Mouse (Mus musculus) heart, embryonic 14.5 days (tissue): ENCODE results near the gene Hlcs. TPM values are rescaled to one million over a fixed set of nuclear protein-coding genes. Genes with fewer than 3 reads are reported as not detected.

ENCODE experiments used
- ATAC-seq: fragments of 200-750 bp; cut with Nextera tagmentation; 2 replicates; pipeline ENCODE4 v1.8.0; 2017; ENCODE audit warnings: low read depth, moderate TSS enrichment; ENCODE audit not compliant: insufficient number of reproducible peaks, insufficient read depth, low FRiP score
- H3K27ac ChIP-seq, 2 experiments: fragments of 200-500 bp in 1 of 2; fragments of 300-500 bp in 1 of 2; sonication (generic) in 1 of 2; replicated peaks in 1 of 2; 2 replicates each; pipeline ENCODE4 v1.5.1; 2012 to 2014; ENCODE audit warnings: low read depth in 2 of 2, low read length in 2 of 2, control low read depth in 1 of 2, mild to moderate bottlenecking in 1 of 2, mixed read lengths in 1 of 2; ENCODE audit not compliant: control insufficient read depth in 1 of 2, insufficient read depth in 1 of 2
- H3K27me3 ChIP-seq: fragments of 300-500 bp; sonication (generic); 2 replicates; pipeline ENCODE4 v1.6.1; 2014; ENCODE audit warnings: mild to moderate bottlenecking, low read length, control low read depth; ENCODE audit not compliant: control insufficient read depth, insufficient read depth
- H3K36me3 ChIP-seq: fragments of 300-500 bp; sonication (generic); 2 replicates; pipeline ENCODE4 v1.6.1; 2014; ENCODE audit warnings: mild to moderate bottlenecking, control low read depth, low read length, mixed read lengths; ENCODE audit not compliant: control insufficient read depth, insufficient read depth
- H3K4me1 ChIP-seq, 2 experiments: fragments of 200-500 bp in 1 of 2; fragments of 300-500 bp in 1 of 2; sonication (generic) in 1 of 2; 2 replicates each; pipeline ENCODE4 v1.6.1; 2012 to 2014; ENCODE audit warnings: low read length in 2 of 2, control low read depth in 1 of 2, mixed read lengths in 1 of 2; ENCODE audit not compliant: control insufficient read depth in 2 of 2, insufficient read depth in 2 of 2
- H3K4me2 ChIP-seq: fragments of 300-500 bp; sonication (generic); 2 replicates; pipeline ENCODE4 v1.6.1; 2014; ENCODE audit warnings: mild to moderate bottlenecking, low read length
- H3K4me3 ChIP-seq, 2 experiments: fragments of 200-500 bp in 1 of 2; fragments of 300-500 bp in 1 of 2; sonication (generic) in 1 of 2; 2 replicates each; pipeline ENCODE4 v1.5.1; 2012 to 2014; ENCODE audit warnings: low read length in 2 of 2, mild to moderate bottlenecking in 2 of 2, control low read depth in 1 of 2, low read depth in 1 of 2, moderate library complexity in 1 of 2; ENCODE audit not compliant: control insufficient read depth in 1 of 2, insufficient read depth in 1 of 2
- H3K9ac ChIP-seq: fragments of 300-500 bp; sonication (generic); 2 replicates; pipeline ENCODE4 v1.6.1; 2014; ENCODE audit warnings: mild to moderate bottlenecking, low read length
- H3K9me3 ChIP-seq: fragments of 300-500 bp; sonication (generic); 2 replicates; pipeline ENCODE4 v1.6.1; 2016; ENCODE audit warnings: low read length, control low read depth; ENCODE audit not compliant: control insufficient read depth
- WGBS: fragments of 180-500 bp; shearing (Covaris S2); extraction: QIAGEN DNeasy Blood & Tissue Kit; methylation state at CpG from one replicate; pipeline ENCODE4 v1.1.7; 2014; 5-methylcytosine and 5-hydroxymethylcytosine counted together
- polyA plus RNA-seq: library from polyadenylated mRNA; unstranded; fragments of >200 nt; fragmentation: Nextera tagmentation; extraction: Ambion mirVana; gene quantifications from 2 replicates; pipeline ENCODE4 v1.2.1, GENCODE M21; 2014

Gene Hlcs
- polyA plus RNA-seq, 1 experiment from 2014 or later = 8.1 TPM

GRCm38 (mm10) chr16:94309025-94309424, 4.3 kb downstream of the Hlcs start:
- Histone ChIP-seq H3K27me3 (no peaks in the 10 kb centered on the region), H3K4me3 (no peak overlapping the region), H3K4me1 (peaks cover 5 to 14% of the 10 kb centered on the region in 2 experiments; a peak in 3 of 4 replicates), H3K27ac (no peak overlapping the region), H3K4me2 (no peak overlapping the region), H3K9ac (no peak overlapping the region), H3K9me3 (0 out of 2 replicates have a peak, but pooled peaks cover 7% of the 10 kb centered on the region), H3K36me3 (no peaks in the 10 kb centered on the region)
- 80% methylated on average over 4 of the region's 4 CpGs for WGBS
- ATAC-seq = no peak

- Histone ChIP-seq H3K9me3 (0 out of 2 replicates have a peak, but pooled peaks cover 7% of the 10 kb centered on the region), H3K36me3 (no peaks in the 10 kb centered on the region), H3K4me1 (peaks cover 5 to 20% of the 10 kb centered on the region in 2 experiments; a peak in 3 of 4 replicates), H3K9ac (no peak overlapping the region), H3K4me3 (no peak overlapping the region), H3K27me3 (no peaks in the 10 kb centered on the region), H3K4me2 (no peak overlapping the region), H3K27ac (no peak overlapping the region)
- ATAC-seq = no peak
- WGBS = 59% methylated on average over 6 of the region's 6 CpGs
These were observed 5.4 kb downstream of the Hlcs start for GRCm38 (mm10) chr16:94307942-94308341.

- H3K27me3 ChIP-seq = no peaks in the 10 kb centered on the region
- WGBS = 70% methylated on average over 6 of the region's 6 CpGs
These were observed 5.8 kb downstream of the Hlcs start for GRCm38 (mm10) chr16:94307526-94307925.

GRCm38 (mm10) chr16:94303203-94303535, 10.2 kb downstream of the Hlcs start:
- Histone ChIP-seq H3K27ac (peak overlapping the region; percentile 95 to 97), H3K9ac (peak overlapping the region; percentile 72), H3K4me1 (peaks cover 11 to 25% of the 10 kb centered on the region in 2 experiments), H3K9me3 (0 out of 2 replicates have a peak, but pooled peaks cover 7% of the 10 kb centered on the region), H3K4me2 (peak overlapping the region; percentile 76), H3K36me3 (no peaks in the 10 kb centered on the region), H3K27me3 (no peaks in the 10 kb centered on the region), H3K4me3 (peak overlapping the region; percentile 37 to 41)
- 13% methylated on average over 6 of the region's 6 CpGs for WGBS
- no peak for ATAC-seq

More at GRCm38 (mm10) chr16:94307526-94307925, 5.8 kb downstream of the Hlcs start:
- H3K27ac ChIP-seq = no peak overlapping the region
- no peak overlapping the region for H3K9ac ChIP-seq
- no peak for ATAC-seq
- no peak overlapping the region for H3K4me2 ChIP-seq
- H3K4me1 ChIP-seq = peaks cover 5 to 23% of the 10 kb centered on the region in 2 experiments; a peak in 3 of 4 replicates
- H3K36me3 ChIP-seq = no peaks in the 10 kb centered on the region
- 0 out of 2 replicates have a peak, but pooled peaks cover 7% of the 10 kb centered on the region for H3K9me3 ChIP-seq
- H3K4me3 ChIP-seq = no peak overlapping the region

GRCm38 (mm10) chr16:94302274-94303202, 10.8 kb downstream of the Hlcs start:
- peak overlapping the region; percentile 95 to 97 for H3K27ac ChIP-seq
- H3K36me3 ChIP-seq = no peaks in the 10 kb centered on the region
- peak overlapping the region; percentile 76 for H3K4me2 ChIP-seq
- H3K4me3 ChIP-seq = peak overlapping the region; percentile 37 to 41
- no peaks in the 10 kb centered on the region for H3K27me3 ChIP-seq
- H3K9ac ChIP-seq = peak overlapping the region; percentile 72
- 0 out of 2 replicates have a peak, but pooled peaks cover 11% of the 10 kb centered on the region for H3K9me3 ChIP-seq
- 8% methylated on average over 30 of the region's 30 CpGs for WGBS
- peaks cover 11 to 25% of the 10 kb centered on the region in 2 experiments for H3K4me1 ChIP-seq
- ATAC-seq = peak; percentile 77

GRCm38 (mm10) chr16:94301696-94302095, 11.7 kb downstream of the Hlcs start:
- Histone ChIP-seq H3K27me3 (no peaks in the 10 kb centered on the region), H3K36me3 (no peaks in the 10 kb centered on the region), H3K4me3 (no peak overlapping the region), H3K9ac (peak overlapping the region; percentile 72), H3K4me1 (peaks cover 11 to 25% of the 10 kb centered on the region in 2 experiments), H3K27ac (peak overlapping the region; percentile 95 to 97), H3K4me2 (peak overlapping the region; percentile 76), H3K9me3 (0 out of 2 replicates have a peak, but pooled peaks cover 11% of the 10 kb centered on the region)
- ATAC-seq = no peak
- WGBS = 72% methylated on average over 5 of the region's 5 CpGs

GRCm38 (mm10) chr16:94301194-94301593, 12.2 kb downstream of the Hlcs start:
- H3K4me3 ChIP-seq = no peak overlapping the region
- no peaks in the 10 kb centered on the region for H3K36me3 ChIP-seq
- H3K27me3 ChIP-seq = no peaks in the 10 kb centered on the region
- 86% methylated on average over 4 of the region's 4 CpGs for WGBS
- H3K9me3 ChIP-seq = 0 out of 2 replicates have a peak, but pooled peaks cover 9% of the 10 kb centered on the region
- peaks cover 11 to 25% of the 10 kb centered on the region in 2 experiments for H3K4me1 ChIP-seq
- ATAC-seq = no peak
- no peak overlapping the region for H3K4me2 ChIP-seq
- H3K9ac ChIP-seq = no peak overlapping the region
- H3K27ac ChIP-seq = peak overlapping the region in 1 of 2 experiments; percentile 95; a peak in 2 of 4 replicates
